Mouse (Mus musculus) spleen, postnatal 36 days (tissue): ENCODE measurements at regions not wholly inside any gene's neighbourhood (a gene's known extent, or its start where the extent isn't known, plus 50 kb on each side); places are given as distances from the start of the nearest gene placed in this dataset.

Source experiments
- DNase-seq, 2 experiments: peaks; one replicate each; pipeline ENCODE4 v3.0.0; 2022; ENCODE audit warnings: low spot score in 2 of 2, mixed read lengths in 1 of 2

DNA sequence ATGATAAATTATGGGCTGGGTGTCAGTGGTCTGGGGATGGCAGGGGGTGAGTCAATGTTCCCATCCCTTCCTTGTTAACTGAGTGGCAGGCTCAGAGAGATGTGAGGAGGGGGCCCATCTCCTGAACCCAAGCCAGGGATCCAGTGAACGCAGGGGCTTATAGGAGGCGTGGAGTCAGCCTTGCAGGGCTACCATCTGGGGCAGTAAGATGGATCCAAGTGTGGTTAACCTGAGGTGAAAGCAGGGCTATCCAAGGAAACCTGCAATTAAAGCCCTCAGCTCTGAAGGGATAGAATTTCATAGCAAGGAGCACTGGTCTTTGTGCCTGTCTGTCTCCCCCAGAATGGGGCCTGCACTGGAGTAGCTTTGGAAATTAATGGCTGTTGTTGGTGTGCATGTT lies 103.3 kb upstream of the Mgmt start:
- no peak for DNase-seq

DNA sequence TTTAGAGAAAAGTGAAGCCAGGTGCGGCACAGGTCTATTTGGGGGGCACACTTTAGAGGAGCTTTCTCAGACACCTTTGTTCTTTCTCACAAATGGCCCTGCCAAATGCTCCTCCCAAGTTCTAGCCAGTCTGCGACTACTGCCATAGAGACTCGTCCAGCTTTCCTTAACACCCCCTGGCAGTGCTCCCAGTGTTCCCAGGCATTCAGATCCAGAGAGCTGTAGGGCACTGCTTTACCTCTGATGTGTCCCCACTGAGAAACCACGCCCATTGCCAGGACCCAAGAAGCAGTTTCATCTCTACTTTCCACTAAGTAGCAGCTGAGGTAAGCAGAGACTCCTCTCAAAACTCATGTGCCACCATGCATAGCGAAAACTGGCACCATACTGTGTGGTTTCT lies 102.3 kb upstream of the Mgmt start:
- no peak for DNase-seq

DNA sequence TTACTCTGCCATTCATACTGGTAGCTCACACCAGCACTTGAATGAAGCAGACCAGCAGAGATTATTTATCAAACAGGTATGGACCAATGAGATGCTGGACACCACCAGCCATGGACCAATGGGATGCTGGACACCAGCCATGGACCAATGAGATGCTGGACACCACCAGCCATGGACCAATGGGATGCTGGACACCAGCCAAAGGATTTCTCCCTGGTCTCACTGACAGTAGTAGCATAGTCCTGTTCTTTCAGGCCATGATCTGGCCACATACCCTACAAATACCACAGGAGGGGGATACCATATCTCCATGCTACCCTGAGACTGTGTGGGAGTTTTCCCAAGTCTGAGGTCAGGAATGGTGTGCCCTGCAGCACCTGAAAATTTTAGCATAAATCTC lies 98.0 kb upstream of the Mgmt start:
- DNase-seq = no peak

DNA sequence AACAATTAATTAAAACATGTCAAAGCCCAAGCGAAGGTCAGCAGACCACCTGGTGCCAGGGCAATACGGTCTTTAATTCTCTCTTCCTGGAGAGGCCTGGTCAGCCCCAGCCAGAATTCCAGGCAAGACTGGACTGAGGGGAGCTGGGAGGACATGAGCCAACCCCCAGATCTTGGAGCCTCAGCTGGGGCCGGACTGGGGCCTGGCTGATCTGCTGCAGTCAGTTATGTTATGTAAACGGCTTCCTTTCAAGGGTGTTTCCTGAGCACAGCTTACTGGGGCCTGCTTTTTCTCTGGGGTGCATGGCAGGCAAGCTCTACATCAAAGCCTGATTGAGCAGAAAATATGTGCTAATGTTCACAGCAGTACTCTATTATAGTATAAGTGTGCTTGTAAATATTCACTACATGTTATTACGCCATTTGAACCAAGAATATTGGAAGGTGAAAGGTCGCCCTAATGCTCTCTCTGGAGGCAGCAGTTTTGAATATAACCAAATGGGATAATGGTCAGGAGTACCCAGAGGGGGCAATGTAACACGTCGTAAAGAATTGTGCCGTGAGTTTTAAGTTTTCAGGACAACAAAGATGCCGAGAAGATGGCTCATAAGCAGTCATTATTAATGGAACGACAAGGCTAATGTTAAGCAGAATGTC lies 96.5 kb upstream of the Mgmt start:
- DNase-seq = no peak

DNA sequence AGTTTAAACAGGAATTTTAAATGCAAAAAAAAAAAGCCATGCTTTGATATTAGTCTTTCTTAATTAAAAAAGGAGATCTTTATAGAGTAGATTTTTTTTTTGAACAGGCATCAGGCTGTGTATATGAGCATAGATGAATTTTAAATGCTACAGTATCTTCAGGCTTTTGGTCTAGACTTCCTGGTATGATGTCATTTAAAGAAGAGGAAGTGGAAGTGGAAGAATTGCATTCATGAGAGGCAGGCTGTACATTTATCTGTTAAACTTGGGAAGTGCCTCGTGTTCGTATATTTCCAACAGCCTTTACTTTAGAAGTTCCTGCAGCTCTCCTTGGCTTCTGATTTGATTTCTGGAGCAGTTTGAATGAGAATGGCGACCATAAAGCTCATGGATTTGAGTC lies 95.8 kb upstream of the Mgmt start:
- no peak for DNase-seq

DNA sequence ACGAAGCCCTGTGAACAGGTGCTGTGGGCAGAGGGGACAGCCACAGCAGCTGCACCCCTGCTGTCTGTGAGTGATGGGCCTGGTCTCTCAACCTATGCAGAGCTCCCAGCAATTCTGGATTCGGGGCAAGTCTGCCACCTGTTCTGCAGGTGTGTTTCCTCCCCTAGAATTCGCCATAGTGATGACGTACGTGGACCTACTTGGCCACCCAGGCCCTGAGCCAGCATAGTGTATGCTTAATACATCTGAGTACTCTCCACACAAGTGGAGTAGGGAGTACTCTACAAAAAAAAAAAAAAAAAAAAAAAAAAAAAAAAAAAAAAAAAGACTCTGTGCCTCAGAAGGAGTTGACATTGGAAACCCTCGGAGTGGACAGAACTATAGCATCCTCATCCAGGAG lies 87.3 kb upstream of the Mgmt start:
- DNase-seq = no peak

DNA sequence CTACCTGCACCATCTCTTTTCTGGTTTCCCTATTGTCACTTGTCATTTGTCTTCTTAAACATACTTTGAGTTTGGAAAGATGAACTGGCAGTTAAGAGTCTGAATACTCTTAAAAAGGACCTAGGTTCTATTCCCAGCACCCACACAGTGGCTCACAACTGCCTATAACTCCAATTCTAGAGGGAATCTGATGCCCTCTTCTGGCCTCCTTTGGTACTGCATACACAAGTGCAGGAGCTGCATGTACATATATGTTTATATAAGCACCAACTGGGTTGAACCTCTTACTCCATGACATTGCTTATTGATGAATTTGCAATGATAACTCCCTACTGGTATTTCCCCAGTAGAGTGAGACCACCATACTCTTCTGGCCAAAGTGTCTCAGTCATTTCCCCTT lies 86.4 kb upstream of the Mgmt start:
- no peak for DNase-seq

DNA sequence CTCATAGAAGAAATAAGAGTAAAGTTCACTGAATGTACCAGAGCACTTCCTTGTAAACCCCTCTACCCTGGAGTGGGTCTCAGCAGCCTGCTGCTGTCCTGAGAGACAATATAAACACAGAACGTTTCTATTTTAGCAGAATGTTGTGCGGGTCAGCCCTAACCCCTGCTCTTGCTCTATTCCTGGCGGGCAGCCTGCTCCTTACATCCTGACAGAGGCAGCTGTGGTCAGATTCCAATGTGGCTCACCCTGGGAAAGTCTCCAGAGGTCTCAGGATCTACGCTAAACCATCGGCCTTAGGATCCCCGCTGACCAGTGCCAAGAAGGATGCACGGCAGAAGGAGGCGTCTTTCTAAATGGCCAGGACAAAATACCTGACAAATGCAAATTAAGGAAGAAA lies 84.8 kb upstream of the Mgmt start:
- DNase-seq = no peak

DNA sequence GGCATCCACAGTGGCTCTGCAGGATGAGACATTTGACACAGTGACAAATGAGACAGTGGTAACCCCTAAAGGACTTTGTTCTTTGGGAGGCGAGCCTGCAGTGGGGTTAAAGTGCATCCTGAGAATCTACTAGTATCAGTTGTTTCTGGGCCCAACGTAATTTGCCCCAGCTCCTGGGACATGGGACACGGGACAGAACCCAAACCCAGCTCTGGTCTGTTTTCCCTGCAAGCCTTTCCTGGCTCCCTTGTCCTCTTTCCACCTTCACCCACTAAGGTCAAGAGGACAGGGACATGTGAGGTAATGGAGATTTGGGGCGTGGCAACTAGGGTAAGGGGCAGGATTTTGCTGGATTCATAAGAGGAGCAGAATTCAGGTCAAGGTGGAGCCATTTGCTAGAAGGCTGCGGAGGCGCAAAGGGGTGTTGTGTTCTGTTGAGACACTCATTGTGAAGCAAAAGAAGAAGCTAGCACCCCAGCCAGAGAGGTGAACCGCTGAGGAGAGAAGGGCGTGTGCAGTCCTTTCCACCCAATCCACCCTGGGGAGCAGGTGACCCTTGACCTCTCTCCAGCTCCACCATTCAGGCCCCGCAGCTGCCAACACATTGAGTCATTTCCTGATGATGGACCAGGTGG lies 80.6 kb upstream of the Mgmt start:
- DNase-seq = no peak

DNA sequence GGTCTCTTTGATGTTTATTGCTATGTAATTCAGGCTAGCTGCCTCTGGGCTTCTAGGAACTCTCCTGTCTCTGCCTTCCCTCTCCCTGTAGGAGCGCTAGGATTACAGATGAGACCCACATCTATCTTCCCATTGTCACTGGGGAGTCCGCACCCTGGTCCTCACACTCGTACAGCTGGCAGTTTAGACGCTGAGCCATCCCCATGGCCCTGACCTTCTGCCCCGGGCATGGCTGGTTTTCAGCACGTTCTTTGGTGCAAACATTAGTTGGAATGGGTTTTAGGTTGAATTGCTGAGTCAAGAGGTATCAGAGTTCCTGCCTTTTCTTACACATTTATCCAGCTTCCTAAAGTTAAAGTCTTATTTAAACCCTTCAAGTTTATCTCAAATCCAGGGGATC lies 79.7 kb upstream of the Mgmt start:
- no peak for DNase-seq

DNA sequence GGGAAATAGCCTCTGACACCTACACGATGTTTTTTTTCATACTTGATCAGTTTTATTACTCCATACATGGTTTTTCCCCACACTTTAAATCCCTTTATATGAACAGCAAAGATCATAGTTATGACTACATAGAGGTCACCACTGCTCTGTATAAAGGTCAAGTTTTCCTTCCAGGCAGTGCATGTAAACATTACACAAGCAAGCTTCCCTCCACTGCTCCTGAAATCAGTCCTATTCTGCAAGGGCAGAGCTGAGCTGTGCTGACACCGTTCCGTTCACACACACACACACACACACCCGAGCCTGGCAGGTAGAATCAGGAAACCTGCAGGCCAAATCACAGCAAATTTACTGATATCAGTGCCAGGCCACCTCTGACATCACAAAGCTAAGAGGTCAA lies 74.1 kb upstream of the Mgmt start:
- DNase-seq = no peak

DNA sequence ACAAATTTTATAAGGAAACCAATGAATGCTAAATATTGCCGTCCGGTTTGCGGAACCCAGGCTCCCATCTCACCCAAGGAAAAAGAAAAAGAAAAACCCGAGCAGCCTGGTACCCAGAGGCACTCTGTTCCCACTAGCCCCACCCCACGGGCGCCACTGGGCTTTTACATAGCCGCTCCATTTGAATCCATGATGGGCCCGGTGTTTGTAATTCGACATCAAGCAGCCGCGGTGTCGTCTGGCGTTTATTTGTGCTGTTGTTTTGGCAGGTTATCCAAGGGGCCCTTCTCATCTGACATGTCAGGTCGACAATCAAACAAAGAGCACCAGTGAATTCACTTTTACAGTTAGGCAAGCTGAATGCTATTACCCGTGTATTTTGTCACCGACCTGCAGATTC lies 68.8 kb upstream of the Mgmt start:
- no peak for DNase-seq

DNA sequence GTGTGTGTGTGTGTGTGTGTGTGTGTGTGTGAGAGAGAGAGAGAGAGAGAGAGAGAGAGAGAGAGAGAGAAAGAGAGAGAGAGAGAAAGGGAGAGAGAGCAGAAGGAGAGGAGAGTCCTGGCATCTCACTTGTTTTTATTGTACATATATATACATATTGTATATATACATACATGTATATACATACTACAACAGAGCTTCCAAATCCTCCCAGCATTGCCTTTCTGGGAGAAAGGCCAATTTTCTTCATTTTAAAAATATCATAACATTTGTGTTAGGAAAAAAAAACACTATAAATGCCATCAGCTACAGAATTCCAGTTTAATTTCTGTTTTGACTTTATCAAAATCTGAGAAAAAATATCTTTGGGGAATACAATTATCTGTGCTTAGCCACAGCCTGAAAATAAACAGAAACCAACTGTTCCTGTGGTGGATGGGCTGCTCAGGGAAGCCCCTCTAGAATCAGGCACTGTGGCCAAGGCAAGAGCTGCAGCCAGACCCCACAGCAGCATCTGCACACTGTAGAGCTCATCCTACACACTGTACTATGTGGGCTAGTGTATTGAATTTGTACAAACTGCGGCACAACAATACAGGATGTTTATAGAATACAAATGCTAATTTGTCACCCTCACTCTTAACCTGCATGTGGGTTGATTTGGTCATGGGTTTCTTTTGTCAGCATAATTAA lies 64.6 kb upstream of the Mgmt start:
- no peak for DNase-seq

DNA sequence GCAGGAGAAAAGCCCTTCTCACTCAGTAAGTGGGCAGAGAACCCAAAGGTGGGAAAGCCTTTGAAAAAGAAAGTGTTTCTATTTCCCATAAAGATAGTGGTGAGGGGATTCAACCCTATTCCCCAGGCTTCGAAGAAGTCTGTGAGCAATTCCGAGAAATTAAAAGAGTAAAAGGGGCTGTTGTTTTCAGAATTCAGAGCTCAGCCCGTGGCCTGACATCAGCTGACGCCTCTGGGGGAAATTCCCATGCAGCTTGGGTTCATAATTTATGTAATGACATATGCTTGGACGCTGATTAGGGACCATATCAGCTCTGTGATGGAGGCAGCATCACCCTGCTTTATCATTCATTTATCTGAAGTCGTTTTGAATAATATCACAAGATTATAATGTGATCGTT lies 62.0 kb upstream of the Mgmt start:
- no peak for DNase-seq

DNA sequence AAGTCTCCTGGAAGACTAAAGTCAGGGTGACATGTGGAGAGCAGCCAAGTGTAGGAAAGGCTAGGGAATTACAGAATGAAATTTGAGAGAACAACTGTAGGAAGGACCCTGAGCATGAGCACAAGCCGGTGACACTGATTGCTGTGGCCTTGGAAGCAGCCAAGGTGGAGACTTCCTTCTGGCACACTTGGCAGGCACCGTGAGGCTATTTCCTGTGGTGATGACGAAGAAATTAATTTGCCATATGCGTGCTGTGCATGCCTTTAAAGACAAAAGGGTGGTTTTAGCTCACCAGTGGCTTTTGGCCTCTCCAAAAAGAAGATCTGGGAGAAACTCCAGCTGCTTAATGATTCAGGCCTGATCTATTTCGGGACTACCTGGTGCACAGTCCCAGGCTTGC lies 55.4 kb upstream of the Mgmt start:
- DNase-seq = no peak

DNA sequence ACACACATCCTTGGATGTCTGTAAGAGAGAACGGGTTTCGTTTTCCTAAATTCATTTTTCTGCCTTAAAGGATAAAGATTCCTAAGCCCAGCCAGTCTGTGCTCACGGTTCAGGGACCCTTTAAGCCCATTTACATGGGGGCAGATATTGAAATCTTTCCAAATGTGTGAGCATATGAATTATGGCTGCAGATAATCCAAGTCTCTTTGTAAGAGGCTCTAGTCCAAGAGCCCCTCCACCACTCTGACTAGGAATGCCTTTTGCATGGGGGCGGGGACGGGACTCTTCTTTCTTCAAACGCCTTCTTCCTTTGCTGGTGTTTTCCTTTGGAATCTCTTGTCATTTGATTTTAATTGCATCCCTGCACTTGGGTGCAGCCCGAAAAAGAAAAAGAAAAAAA lies 54.2 kb upstream of the Mgmt start:
- DNase-seq = no peak

DNA sequence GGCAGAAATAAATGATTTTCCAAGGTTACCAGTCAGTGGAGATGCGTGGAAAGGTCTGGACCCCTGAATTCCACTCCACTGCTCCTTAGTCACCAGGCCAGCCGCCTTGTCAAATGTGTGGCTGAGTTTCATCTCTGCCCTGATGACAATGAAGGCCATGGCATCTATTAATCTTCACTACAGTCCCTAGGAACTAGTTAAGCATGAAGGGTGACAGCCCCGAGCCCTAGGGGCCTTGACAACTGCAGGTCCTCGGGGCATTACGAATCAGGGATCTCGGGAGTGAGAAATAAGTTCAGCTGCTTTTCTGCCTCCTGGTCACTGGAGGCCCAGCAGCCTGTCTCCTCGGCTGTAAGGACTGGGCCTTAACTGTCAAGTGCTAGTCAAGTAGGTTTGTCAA lies 51.7 kb upstream of the Mgmt start:
- no peak for DNase-seq

DNA sequence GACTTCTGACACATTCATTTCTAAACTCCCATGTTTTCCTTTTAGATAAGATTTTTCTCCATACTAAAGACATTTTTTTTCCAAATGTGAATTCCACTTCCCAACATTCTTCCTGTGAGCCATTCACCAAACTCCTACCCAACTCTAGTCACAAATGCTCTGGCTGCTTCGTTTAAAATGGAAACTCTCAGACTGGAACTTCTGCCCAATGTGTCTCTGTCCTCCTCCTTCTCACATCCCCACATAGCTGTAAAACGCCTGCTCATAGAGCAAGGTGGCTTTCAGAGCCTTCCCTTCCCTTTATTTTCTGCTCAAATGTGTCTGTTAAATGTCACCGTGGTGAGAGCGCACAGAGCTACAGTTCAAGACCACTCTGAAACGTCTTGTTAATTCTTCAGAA lies 50.1 kb upstream of the Mgmt start:
- no peak for DNase-seq
